Mouse (Mus musculus) erythroblast, embryonic 14.5 days (primary cell): ENCODE data around the gene Chrnb4.

Experiments
- GATA1 ChIP-seq: IDR thresholded peaks from 2 replicates; pipeline ENCODE4 v1.6.1; 2012; ENCODE audit warnings: low read length, inconsistent platforms, mixed read lengths
- TAL1 ChIP-seq: IDR thresholded peaks from 3 replicates; pipeline ENCODE4 v1.6.1; 2012; ENCODE audit warnings: low read length, inconsistent platforms, mixed read lengths

DNA sequence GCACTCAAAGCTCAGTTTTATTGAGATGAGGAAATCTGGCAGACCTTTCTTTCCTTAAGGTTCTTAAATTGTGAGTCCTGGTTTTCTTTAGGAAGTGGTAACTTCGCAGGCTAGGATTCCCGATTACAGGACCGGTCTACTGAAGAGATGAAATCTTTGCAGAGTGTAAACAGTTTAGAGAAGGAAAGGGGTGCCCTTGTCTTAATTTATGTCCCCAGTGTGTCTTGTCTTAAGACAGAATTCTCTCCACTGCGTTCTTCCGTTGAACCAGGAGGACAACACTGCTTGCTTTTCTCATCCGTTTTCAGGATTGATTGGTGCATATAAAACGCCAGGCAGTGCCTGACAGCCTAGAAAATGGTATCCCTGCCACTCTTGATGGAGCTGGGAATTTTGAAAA lies 66.2 kb downstream of the Chrnb4 start:
- TF ChIP-seq GATA1 (no peak), TAL1 (no peak)
